Mouse (Mus musculus): ENCODE data around the gene Birc7. TPM values are rescaled to one million over a fixed set of nuclear protein-coding genes. Genes with fewer than 3 reads are reported as not detected.

Gene Birc7
- total and polyA plus RNA-seq, 2 experiments from 2014 or later = 0.13 TPM; not detected in 1

- peak; percentile 53 for ATAC-seq
- TF ChIP-seq CTCF (IDR thresholded peaks at IDR 0.05; ENCODE audit: low read depth) = peak; percentile 98
- whole genome bisulfite sequencing = 0% methylated on average over 13 of the region's 13 CpGs
Measured at GRCm38 (mm10) chr2:180894734-180895133, 34.1 kb upstream of the Birc7 start.

GRCm38 (mm10) chr2:180895321-180895720, 33.5 kb upstream of the Birc7 start:
- Histone ChIP-seq H3K4me1 (ENCODE audit: insufficient read depth) (peaks cover 20% of the 10 kb centered on the region), H3K9me3 (ENCODE audit: low read length) (no peaks in the 10 kb centered on the region), H3K4me3 (ENCODE audit: low read depth, low read length) (peak overlapping the region; percentile 25), H3K4me2 (ENCODE audit: low read depth) (peak overlapping the region; percentile 61), H3K36me3 (ENCODE audit: insufficient read depth) (peaks cover 6% of the 10 kb centered on the region), H3K27me3 (ENCODE audit: insufficient read depth, low read length) (no peaks in the 10 kb centered on the region), H3K27ac (ENCODE audit: low read depth, low read length) (peak overlapping the region; percentile 66), H3K9ac (peak overlapping the region; percentile 45)
- no peak for TF ChIP-seq CTCF (IDR thresholded peaks at IDR 0.05; ENCODE audit: low read depth)
- peak; percentile 31 for DNase-seq
- no peak for ATAC-seq
- 45% methylated on average over 3 of the region's 3 CpGs for WGBS

More at GRCm38 (mm10) chr2:180894734-180895133, 34.1 kb upstream of the Birc7 start:
- Histone ChIP-seq H3K27me3 (ENCODE audit: insufficient read depth, low read length) (no peaks in the 10 kb centered on the region; the same call in 1 of the 2 replicates), H3K4me1 (ENCODE audit: insufficient read depth) (peaks cover 26% of the 10 kb centered on the region), H3K27ac (ENCODE audit: low read depth, low read length) (peak overlapping the region; percentile 99), H3K4me3 (ENCODE audit: low read depth, low read length) (peak overlapping the region; percentile 79), H3K9ac (peak overlapping the region; percentile 99), H3K36me3 (ENCODE audit: insufficient read depth) (peaks cover 6% of the 10 kb centered on the region), H3K9me3 (ENCODE audit: low read length) (no peaks in the 10 kb centered on the region), H3K4me2 (ENCODE audit: low read depth) (peak overlapping the region; percentile 61)
- DNase-seq = peak; percentile 96

GRCm38 (mm10) chr2:180895837-180896525, 32.8 kb upstream of the Birc7 start:
- Histone ChIP-seq H3K9me3 (ENCODE audit: low read length) (no peaks in the 10 kb centered on the region), H3K27ac (ENCODE audit: low read depth, low read length) (peak overlapping the region; percentile 66), H3K27me3 (ENCODE audit: insufficient read depth, low read length) (no peaks in the 10 kb centered on the region), H3K4me1 (ENCODE audit: insufficient read depth) (peaks cover 16% of the 10 kb centered on the region), H3K4me3 (ENCODE audit: low read depth, low read length) (peak overlapping the region; percentile 25), H3K4me2 (ENCODE audit: low read depth) (peak overlapping the region; percentile 61), H3K36me3 (ENCODE audit: insufficient read depth) (peaks cover 6% of the 10 kb centered on the region), H3K9ac (peak overlapping the region; percentile 45)
- ATAC-seq = no peak
- 66% methylated on average over 11 of the region's 11 CpGs for WGBS
- DNase-seq = no peak
- no peak for TF ChIP-seq CTCF (IDR thresholded peaks at IDR 0.05; ENCODE audit: low read depth)

GRCm38 (mm10) chr2:180896819-180897625, 31.8 kb upstream of the Birc7 start:
- Histone ChIP-seq H3K27me3 (ENCODE audit: insufficient read depth, low read length) (no peaks in the 10 kb centered on the region), H3K4me3 (ENCODE audit: low read depth, low read length) (no peak overlapping the region), H3K36me3 (ENCODE audit: insufficient read depth) (peaks cover 6% of the 10 kb centered on the region), H3K9ac (no peak overlapping the region), H3K27ac (ENCODE audit: low read depth, low read length) (peak overlapping the region; percentile 66), H3K4me1 (ENCODE audit: insufficient read depth) (peaks cover 16% of the 10 kb centered on the region), H3K4me2 (ENCODE audit: low read depth) (peak overlapping the region; percentile 61; the same call in 1 of the 2 replicates), H3K9me3 (ENCODE audit: low read length) (no peaks in the 10 kb centered on the region)
- WGBS = 54% methylated on average over 15 of the region's 15 CpGs
- ATAC-seq = no peak
- peak; percentile 23 for DNase-seq
- TF ChIP-seq CTCF (IDR thresholded peaks at IDR 0.05; ENCODE audit: low read depth) = no peak

GRCm38 (mm10) chr2:180897857-180898256, 31.0 kb upstream of the Birc7 start:
- Histone ChIP-seq H3K27me3 (ENCODE audit: insufficient read depth, low read length) (no peaks in the 10 kb centered on the region), H3K4me3 (ENCODE audit: low read depth, low read length) (no peak overlapping the region), H3K4me2 (ENCODE audit: low read depth) (no peak overlapping the region), H3K27ac (ENCODE audit: low read depth, low read length) (peak overlapping the region; percentile 66; the same call in 1 of the 2 replicates), H3K9me3 (ENCODE audit: low read length) (no peaks in the 10 kb centered on the region), H3K4me1 (ENCODE audit: insufficient read depth) (peaks cover 16% of the 10 kb centered on the region), H3K9ac (no peak overlapping the region), H3K36me3 (ENCODE audit: insufficient read depth) (peaks cover 6% of the 10 kb centered on the region)
- no peak for ATAC-seq
- 67% methylated on average over 6 of the region's 6 CpGs for WGBS
- DNase-seq = peak; percentile 36
- TF ChIP-seq CTCF (IDR thresholded peaks at IDR 0.05; ENCODE audit: low read depth) = no peak

- Histone ChIP-seq H3K9ac (no peak overlapping the region), H3K9me3 (ENCODE audit: low read length) (no peaks in the 10 kb centered on the region), H3K4me3 (ENCODE audit: low read depth, low read length) (no peak overlapping the region), H3K4me1 (ENCODE audit: insufficient read depth) (no peaks in the 10 kb centered on the region), H3K27ac (ENCODE audit: low read depth, low read length) (no peak overlapping the region), H3K27me3 (ENCODE audit: insufficient read depth, low read length) (no peaks in the 10 kb centered on the region), H3K36me3 (ENCODE audit: insufficient read depth) (peaks cover 11% of the 10 kb centered on the region), H3K4me2 (ENCODE audit: low read depth) (no peak overlapping the region)
- ATAC-seq (peak; percentile 47; the same call in 1 of the 2 replicates), DNase-seq (peak; percentile 70)
- TF ChIP-seq CTCF (IDR thresholded peaks at IDR 0.05; ENCODE audit: low read depth) = peak; percentile 83
- WGBS = 33% methylated on average over 2 of the region's 2 CpGs
Measured at GRCm38 (mm10) chr2:180902086-180902485, 26.7 kb upstream of the Birc7 start.

Measured in forebrain, postnatal 0 days (tissue).